Mouse (Mus musculus): ENCODE measurements around the gene Mup5. TPM values are rescaled to one million over a fixed set of nuclear protein-coding genes. Genes with fewer than 3 reads are reported as not detected.
A peak's percentile ranks its signal among the peaks of the same experiment; 100 is the strongest.
"Not testable (repeated sequence)": the region's sequence is repeated elsewhere in the genome, so short reads cannot be mapped to it uniquely, and the experiment has no call there.

Gene Mup5
- total and polyA plus RNA-seq, 2 experiments from 2014 or later = not detected

- Histone ChIP-seq H3K27ac (ENCODE audit: low read depth, low read length) (no peak overlapping the region), H3K36me3 (ENCODE audit: insufficient read depth, low read length) (no peaks in the 10 kb centered on the region), H3K27me3 (ENCODE audit: insufficient read depth, low read length) (no peaks in the 10 kb centered on the region), H3K9ac (replicated peaks; ENCODE audit: low read length, poor library complexity, severe bottlenecking) (no peak overlapping the region), H3K4me2 (ENCODE audit: low read depth, low read length, poor library complexity, severe bottlenecking) (no peak overlapping the region), H3K4me3 (ENCODE audit: low read depth, low read length) (no peak overlapping the region), H3K4me1 (ENCODE audit: insufficient read depth, low read length) (no peaks in the 10 kb centered on the region), H3K9me3 (ENCODE audit: low read length) (peaks cover 5% of the 10 kb centered on the region; the same call in 1 of the 2 replicates)
- no peak for ATAC-seq (ENCODE audit: low FRiP score)
- TF ChIP-seq CTCF (IDR thresholded peaks at IDR 0.05) = no peak
- 71% methylated on average over 4 of the region's 4 CpGs for WGBS
- no peak for DNase-seq (ENCODE audit: low spot score)
Observed at GRCm38 (mm10) chr4:61829211-61829610, 5.8 kb downstream of the Mup5 start.

DNA sequence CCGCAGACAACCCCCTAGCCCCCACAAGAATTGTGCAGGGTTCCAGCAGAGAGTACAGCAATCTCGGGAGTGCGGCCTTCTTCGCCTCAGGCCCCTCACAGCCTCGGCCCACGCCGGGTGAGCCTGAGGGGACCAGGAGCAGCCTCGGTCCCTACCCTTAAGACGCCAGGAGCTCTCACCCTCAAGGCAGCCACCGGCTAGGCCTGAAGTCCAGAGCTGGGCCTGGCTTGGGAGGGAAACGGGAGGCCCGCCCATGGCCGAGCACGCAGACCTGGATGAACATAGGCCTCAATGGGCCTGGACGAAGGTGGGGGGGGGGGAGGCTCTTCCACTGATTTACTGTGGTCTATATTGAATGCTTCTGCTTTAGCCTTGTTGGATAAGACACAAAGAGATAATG, 11.8 kb downstream of the Mup5 start:
- H3K27me3 ChIP-seq (ENCODE audit: insufficient read depth, low read length) = no peaks in the 10 kb centered on the region
- 91% methylated on average over 15 of the region's 15 CpGs for whole genome bisulfite sequencing
- H3K4me3 ChIP-seq (ENCODE audit: low read depth, low read length) = no peak overlapping the region
- no peak overlapping the region for H3K9ac ChIP-seq (replicated peaks; ENCODE audit: low read length, poor library complexity, severe bottlenecking)
- DNase-seq (ENCODE audit: low spot score) = no peak
- H3K36me3 ChIP-seq (ENCODE audit: insufficient read depth, low read length) = no peaks in the 10 kb centered on the region
- TF ChIP-seq CTCF (IDR thresholded peaks at IDR 0.05) = no peak
- no peaks in the 10 kb centered on the region for H3K4me1 ChIP-seq (ENCODE audit: insufficient read depth, low read length)
- peak; percentile 47; the same call in 1 of the 2 replicates for ATAC-seq (ENCODE audit: low FRiP score)
- H3K4me2 ChIP-seq (ENCODE audit: low read depth, low read length, poor library complexity, severe bottlenecking) = no peak overlapping the region
- no peak overlapping the region for H3K27ac ChIP-seq (ENCODE audit: low read depth, low read length)
- no peaks in the 10 kb centered on the region; the same call in 1 of the 2 replicates for H3K9me3 ChIP-seq (ENCODE audit: low read length)

DNA sequence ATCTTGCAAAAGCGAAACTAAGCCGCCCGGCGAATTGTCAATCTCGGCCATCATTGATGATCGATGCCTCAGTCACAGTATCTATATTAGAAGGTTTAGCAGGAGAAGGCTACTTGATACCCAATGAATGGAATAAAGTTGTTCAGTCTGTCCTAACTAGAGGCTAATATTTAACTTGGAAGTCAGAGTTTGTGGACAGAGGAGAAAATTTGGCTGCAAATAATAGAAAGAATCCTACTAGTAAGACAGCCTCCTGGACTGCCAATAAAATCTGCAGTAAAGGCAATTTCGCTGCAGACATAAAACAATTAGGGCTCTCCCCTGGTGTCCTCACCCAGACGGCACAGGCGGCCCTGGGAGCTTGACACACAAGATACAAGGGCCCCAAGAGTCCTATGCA, 12.5 kb downstream of the Mup5 start:
- not testable (repeated sequence) for H3K36me3 ChIP-seq (ENCODE audit: insufficient read depth, low read length); H3K27me3 ChIP-seq (ENCODE audit: insufficient read depth, low read length); ATAC-seq (ENCODE audit: low FRiP score); H3K27ac ChIP-seq (ENCODE audit: low read depth, low read length); H3K4me2 ChIP-seq (ENCODE audit: low read depth, low read length, poor library complexity, severe bottlenecking); H3K9me3 ChIP-seq (ENCODE audit: low read length); H3K9ac ChIP-seq (replicated peaks; ENCODE audit: low read length, poor library complexity, severe bottlenecking); H3K4me3 ChIP-seq (ENCODE audit: low read depth, low read length); DNase-seq (ENCODE audit: low spot score); H3K4me1 ChIP-seq (ENCODE audit: insufficient read depth, low read length)
- 95% methylated on average over 9 of the region's 9 CpGs for WGBS

- Histone ChIP-seq H3K36me3 (ENCODE audit: insufficient read depth, low read length) (no peaks in the 10 kb centered on the region), H3K27me3 (ENCODE audit: insufficient read depth, low read length) (no peaks in the 10 kb centered on the region), H3K9ac (replicated peaks; ENCODE audit: low read length, poor library complexity, severe bottlenecking) (no peak overlapping the region), H3K27ac (ENCODE audit: low read depth, low read length) (no peak overlapping the region), H3K9me3 (ENCODE audit: low read length) (no peaks in the 10 kb centered on the region), H3K4me3 (ENCODE audit: low read depth, low read length) (no peak overlapping the region), H3K4me2 (ENCODE audit: low read depth, low read length, poor library complexity, severe bottlenecking) (no peak overlapping the region), H3K4me1 (ENCODE audit: insufficient read depth, low read length) (no peaks in the 10 kb centered on the region)
- DNase-seq (ENCODE audit: low spot score) (no peak), ATAC-seq (ENCODE audit: low FRiP score) (no peak)
- WGBS = 77% methylated on average over 2 of the region's 2 CpGs
- no peak for TF ChIP-seq CTCF (IDR thresholded peaks at IDR 0.05)
Observed at GRCm38 (mm10) chr4:61815602-61816001, 19.4 kb downstream of the Mup5 start.

- no peak overlapping the region for H3K4me2 ChIP-seq (ENCODE audit: low read depth, low read length, poor library complexity, severe bottlenecking)
- no peaks in the 10 kb centered on the region for H3K36me3 ChIP-seq (ENCODE audit: insufficient read depth, low read length)
- H3K9ac ChIP-seq (replicated peaks; ENCODE audit: low read length, poor library complexity, severe bottlenecking) = no peak overlapping the region
- DNase-seq (ENCODE audit: low spot score) = no peak
- peaks cover 3% of the 10 kb centered on the region; the same call in 1 of the 2 replicates for H3K9me3 ChIP-seq (ENCODE audit: low read length)
- no peak; the same call in 1 of the 2 replicates for ATAC-seq (ENCODE audit: low FRiP score)
- no peak overlapping the region for H3K27ac ChIP-seq (ENCODE audit: low read depth, low read length)
- H3K4me1 ChIP-seq (ENCODE audit: insufficient read depth, low read length) = no peaks in the 10 kb centered on the region
- no peak overlapping the region for H3K4me3 ChIP-seq (ENCODE audit: low read depth, low read length)
- H3K27me3 ChIP-seq (ENCODE audit: insufficient read depth, low read length) = no peaks in the 10 kb centered on the region
- no peak for TF ChIP-seq CTCF (IDR thresholded peaks at IDR 0.05)
Observed at GRCm38 (mm10) chr4:61813435-61813834, 21.6 kb downstream of the Mup5 start.

DNA sequence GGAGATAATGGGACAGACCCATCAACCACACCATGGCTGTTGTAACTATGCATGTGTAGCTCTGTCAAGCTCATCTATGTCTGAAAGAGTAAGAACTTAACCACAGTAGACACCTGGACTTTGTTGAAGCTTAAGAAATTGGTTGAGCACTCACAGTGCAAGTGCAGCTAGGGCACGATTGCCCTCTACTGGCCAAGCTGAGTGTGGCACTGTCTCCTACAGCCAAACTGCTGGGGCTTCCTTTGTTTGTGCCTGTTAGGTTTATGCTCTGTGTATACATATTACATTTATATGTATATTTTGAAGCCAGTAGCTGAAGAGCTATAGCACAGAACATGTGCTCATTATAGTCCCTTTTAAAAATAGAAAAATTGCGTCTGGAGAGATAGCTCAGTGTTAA, 23.8 kb downstream of the Mup5 start:
- ATAC-seq (ENCODE audit: low FRiP score); H3K9me3 ChIP-seq (ENCODE audit: low read length): not testable (repeated sequence)
- 18% methylated on average over 2 of the region's 2 CpGs for WGBS

GRCm38 (mm10) chr4:61808926-61809325, 26.1 kb downstream of the Mup5 start:
- H3K27ac ChIP-seq (ENCODE audit: low read depth, low read length); H3K4me1 ChIP-seq (ENCODE audit: insufficient read depth, low read length); H3K36me3 ChIP-seq (ENCODE audit: insufficient read depth, low read length); H3K9me3 ChIP-seq (ENCODE audit: low read length); H3K4me3 ChIP-seq (ENCODE audit: low read depth, low read length); DNase-seq (ENCODE audit: low spot score); H3K27me3 ChIP-seq (ENCODE audit: insufficient read depth, low read length); H3K9ac ChIP-seq (replicated peaks; ENCODE audit: low read length, poor library complexity, severe bottlenecking); H3K4me2 ChIP-seq (ENCODE audit: low read depth, low read length, poor library complexity, severe bottlenecking); ATAC-seq (ENCODE audit: low FRiP score): not testable (repeated sequence)
- WGBS = 82% methylated on average over 3 of the region's 3 CpGs

More for the DNA sequence above, 23.8 kb downstream of the Mup5 start:
- not testable (repeated sequence) for H3K9ac ChIP-seq (replicated peaks; ENCODE audit: low read length, poor library complexity, severe bottlenecking); H3K4me3 ChIP-seq (ENCODE audit: low read depth, low read length); H3K27me3 ChIP-seq (ENCODE audit: insufficient read depth, low read length); H3K36me3 ChIP-seq (ENCODE audit: insufficient read depth, low read length); H3K27ac ChIP-seq (ENCODE audit: low read depth, low read length); H3K4me2 ChIP-seq (ENCODE audit: low read depth, low read length, poor library complexity, severe bottlenecking); H3K4me1 ChIP-seq (ENCODE audit: insufficient read depth, low read length)
- TF ChIP-seq CTCF (IDR thresholded peaks at IDR 0.05) = peak; percentile 82
- DNase-seq (ENCODE audit: low spot score) = peak; percentile 57

- not testable (repeated sequence) for DNase-seq (ENCODE audit: low spot score); H3K9me3 ChIP-seq (ENCODE audit: low read length); H3K4me2 ChIP-seq (ENCODE audit: low read depth, low read length, poor library complexity, severe bottlenecking); H3K9ac ChIP-seq (replicated peaks; ENCODE audit: low read length, poor library complexity, severe bottlenecking); H3K4me1 ChIP-seq (ENCODE audit: insufficient read depth, low read length); H3K27ac ChIP-seq (ENCODE audit: low read depth, low read length); ATAC-seq (ENCODE audit: low FRiP score); H3K36me3 ChIP-seq (ENCODE audit: insufficient read depth, low read length); H3K4me3 ChIP-seq (ENCODE audit: low read depth, low read length); H3K27me3 ChIP-seq (ENCODE audit: insufficient read depth, low read length)
- WGBS = 93% methylated on average over 1 of the region's 1 CpGs
Observed at GRCm38 (mm10) chr4:61789699-61790098, 45.3 kb downstream of the Mup5 start.

DNA sequence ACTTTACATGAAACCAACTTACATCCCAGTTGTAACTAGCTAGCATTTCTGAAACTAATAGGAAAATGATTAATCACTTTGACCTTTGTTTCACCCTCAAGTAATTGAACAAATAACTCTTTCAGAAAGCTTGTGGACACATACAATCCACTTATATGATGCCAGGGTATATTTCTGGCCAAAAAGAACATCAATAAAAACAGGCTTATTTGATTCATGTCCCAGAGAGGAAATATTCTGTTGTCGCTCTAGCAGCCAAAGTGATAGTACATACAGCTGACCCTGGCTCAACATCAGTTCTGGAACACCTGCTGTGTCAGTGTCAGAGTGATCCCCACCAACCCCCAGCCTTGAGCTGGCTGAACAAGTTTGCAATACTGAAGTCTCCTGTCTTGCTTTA, 50.8 kb downstream of the Mup5 start:
- not testable (repeated sequence) for H3K27me3 ChIP-seq (ENCODE audit: insufficient read depth, low read length); H3K36me3 ChIP-seq (ENCODE audit: insufficient read depth, low read length); H3K4me1 ChIP-seq (ENCODE audit: insufficient read depth, low read length); DNase-seq (ENCODE audit: low spot score); H3K9me3 ChIP-seq (ENCODE audit: low read length); H3K4me3 ChIP-seq (ENCODE audit: low read depth, low read length); H3K9ac ChIP-seq (replicated peaks; ENCODE audit: low read length, poor library complexity, severe bottlenecking); H3K4me2 ChIP-seq (ENCODE audit: low read depth, low read length, poor library complexity, severe bottlenecking); H3K27ac ChIP-seq (ENCODE audit: low read depth, low read length); ATAC-seq (ENCODE audit: low FRiP score)
- 90% methylated on average over 1 of the region's 1 CpGs for WGBS
